Mouse (Mus musculus): ENCODE results near the gene Kpna4. TPM values are rescaled to one million over a fixed set of nuclear protein-coding genes. Genes with fewer than 3 reads are reported as not detected.
A peak's percentile ranks its signal among the peaks of the same experiment; 100 is the strongest.

Gene Kpna4
- total and polyA plus RNA-seq, 2 experiments from 2014 or later = 27.3 to 67.0 TPM

DNA sequence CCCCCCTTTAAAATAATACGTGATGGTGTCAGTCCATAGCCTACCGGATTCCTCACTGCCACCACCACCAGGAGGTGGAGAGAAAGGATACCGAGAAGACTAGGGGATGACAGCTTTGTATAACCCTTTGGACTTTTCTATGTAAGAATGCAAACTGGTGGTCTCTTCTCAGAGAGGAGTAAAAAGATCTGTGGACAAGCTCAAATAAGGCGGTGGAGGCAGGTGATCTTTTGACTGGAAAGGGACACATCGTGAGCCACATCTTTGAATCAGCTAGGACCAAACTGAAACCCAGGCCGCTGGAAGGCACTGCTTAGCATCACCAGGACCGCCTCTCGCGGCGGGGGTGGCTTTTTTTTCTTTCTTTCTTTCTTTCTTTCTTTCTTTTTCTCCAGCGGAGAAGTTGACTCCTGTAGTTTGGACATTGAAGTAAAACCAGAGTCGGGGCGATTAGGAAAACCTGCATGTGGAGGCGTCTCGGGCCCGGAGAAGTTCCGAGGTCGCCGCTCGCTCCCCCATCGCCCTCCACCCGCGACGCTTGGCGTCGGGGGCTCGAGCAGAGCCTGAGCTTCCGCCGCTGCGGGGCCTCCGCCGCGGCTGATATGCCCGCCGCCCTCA lies 913 bp downstream of the Kpna4 start:
- WGBS = 0% methylated on average over 32 of the region's 35 CpGs
- Histone ChIP-seq H3K4me2 (ENCODE audit: low read depth, low read length, poor library complexity, severe bottlenecking) (peak overlapping the region; percentile 50), H3K4me3 (ENCODE audit: low read depth, low read length) (peak overlapping the region; percentile 96), H3K27me3 (ENCODE audit: insufficient read depth, low read length) (no peaks in the 10 kb centered on the region), H3K36me3 (ENCODE audit: insufficient read depth, low read length) (no peaks in the 10 kb centered on the region), H3K9me3 (ENCODE audit: low read length) (no peaks in the 10 kb centered on the region), H3K9ac (replicated peaks; ENCODE audit: low read length, poor library complexity, severe bottlenecking) (peak overlapping the region; percentile 98), H3K27ac (ENCODE audit: low read depth, low read length) (peak overlapping the region; percentile 96), H3K4me1 (ENCODE audit: insufficient read depth, low read length) (peaks cover 3% of the 10 kb centered on the region; the same call in 1 of the 2 replicates)
- DNase-seq (ENCODE audit: low spot score) (peak; percentile 53), ATAC-seq (ENCODE audit: low FRiP score) (no peak)
- TF ChIP-seq CTCF (IDR thresholded peaks at IDR 0.05) = peak; percentile 65

- peak overlapping the region; percentile 96 for H3K4me3 ChIP-seq (ENCODE audit: low read depth, low read length)
- H3K36me3 ChIP-seq (ENCODE audit: insufficient read depth, low read length) = no peaks in the 10 kb centered on the region
- peak overlapping the region; percentile 50 for H3K4me2 ChIP-seq (ENCODE audit: low read depth, low read length, poor library complexity, severe bottlenecking)
- 12% methylated on average over 4 of the region's 4 CpGs for WGBS
- H3K9me3 ChIP-seq (ENCODE audit: low read length) = no peaks in the 10 kb centered on the region
- no peak for ATAC-seq (ENCODE audit: low FRiP score)
- H3K27ac ChIP-seq (ENCODE audit: low read depth, low read length) = peak overlapping the region; percentile 96; the same call in 1 of the 2 replicates
- H3K9ac ChIP-seq (replicated peaks; ENCODE audit: low read length, poor library complexity, severe bottlenecking) = peak overlapping the region; percentile 98
- DNase-seq (ENCODE audit: low spot score) = no peak
- no peak for TF ChIP-seq CTCF (IDR thresholded peaks at IDR 0.05)
- H3K4me1 ChIP-seq (ENCODE audit: insufficient read depth, low read length) = peaks cover 3% of the 10 kb centered on the region; the same call in 1 of the 2 replicates
- H3K27me3 ChIP-seq (ENCODE audit: insufficient read depth, low read length) = no peaks in the 10 kb centered on the region
These were observed 1.5 kb downstream of the Kpna4 start for GRCm38 (mm10) chr3:69125461-69125860.

DNA sequence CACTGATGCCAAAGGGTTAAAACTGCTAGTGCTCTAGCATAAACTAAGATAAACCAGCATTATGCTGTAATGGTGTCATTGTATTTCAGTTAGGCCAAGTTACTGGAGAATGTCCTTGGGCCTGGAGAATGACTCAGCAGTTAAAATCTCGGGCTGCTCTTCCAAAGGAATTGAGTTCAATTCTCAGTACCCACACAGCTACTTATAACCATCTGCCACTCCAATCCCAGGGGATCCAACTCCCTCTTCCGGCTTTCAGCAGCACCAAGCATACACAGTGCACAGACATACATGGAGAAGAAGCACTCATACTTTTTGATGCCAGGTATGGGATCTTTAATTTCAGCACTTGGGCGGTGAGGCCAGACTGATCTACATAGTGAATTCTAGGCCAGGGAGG lies 8.1 kb downstream of the Kpna4 start:
- H3K4me1 ChIP-seq (ENCODE audit: insufficient read depth, low read length) = peaks cover 4% of the 10 kb centered on the region; the same call in 1 of the 2 replicates
- no peaks in the 10 kb centered on the region for H3K36me3 ChIP-seq (ENCODE audit: insufficient read depth, low read length)
- no peaks in the 10 kb centered on the region for H3K27me3 ChIP-seq (ENCODE audit: insufficient read depth, low read length)
- peak; percentile 45 for DNase-seq (ENCODE audit: low spot score)
- 48% methylated on average over 3 of the region's 3 CpGs for WGBS
- no peak for ATAC-seq (ENCODE audit: low FRiP score)
- H3K9ac ChIP-seq (replicated peaks; ENCODE audit: low read length, poor library complexity, severe bottlenecking) = no peak overlapping the region
- H3K9me3 ChIP-seq (ENCODE audit: low read length) = no peaks in the 10 kb centered on the region
- H3K4me3 ChIP-seq (ENCODE audit: low read depth, low read length) = no peak overlapping the region
- no peak for TF ChIP-seq CTCF (IDR thresholded peaks at IDR 0.05)
- no peak overlapping the region for H3K27ac ChIP-seq (ENCODE audit: low read depth, low read length)
- H3K4me2 ChIP-seq (ENCODE audit: low read depth, low read length, poor library complexity, severe bottlenecking) = no peak overlapping the region

GRCm38 (mm10) chr3:69114760-69115159 lies 12.2 kb downstream of the Kpna4 start:
- H3K27me3 ChIP-seq (ENCODE audit: insufficient read depth, low read length) = no peaks in the 10 kb centered on the region

DNA sequence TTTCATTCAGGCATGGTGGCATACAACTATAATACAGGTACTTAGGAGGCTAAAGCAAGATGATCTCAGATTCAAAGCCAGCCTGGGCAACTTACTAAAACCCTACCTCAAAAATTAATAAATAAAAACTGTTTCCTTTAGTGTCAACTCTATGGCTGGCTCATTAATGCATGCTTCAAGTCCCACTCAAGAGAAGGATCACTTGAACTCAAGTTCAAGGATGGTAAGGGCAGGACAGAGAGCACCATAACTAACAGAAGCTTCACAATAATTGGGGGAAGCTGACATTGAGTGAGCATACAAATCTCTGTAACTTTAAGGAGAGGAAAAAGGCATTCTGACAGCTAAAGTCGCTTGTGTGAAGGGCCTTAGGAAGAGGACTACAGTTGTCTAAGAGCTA lies 13.0 kb downstream of the Kpna4 start:
- no peak overlapping the region for H3K27ac ChIP-seq (ENCODE audit: low read depth, low read length)
- ATAC-seq (ENCODE audit: low FRiP score) = no peak
- no peaks in the 10 kb centered on the region for H3K27me3 ChIP-seq (ENCODE audit: insufficient read depth, low read length)
- H3K9me3 ChIP-seq (ENCODE audit: low read length) = no peaks in the 10 kb centered on the region
- no peak overlapping the region for H3K4me2 ChIP-seq (ENCODE audit: low read depth, low read length, poor library complexity, severe bottlenecking)
- peaks cover 3% of the 10 kb centered on the region; the same call in 1 of the 2 replicates for H3K4me1 ChIP-seq (ENCODE audit: insufficient read depth, low read length)
- H3K9ac ChIP-seq (replicated peaks; ENCODE audit: low read length, poor library complexity, severe bottlenecking) = no peak overlapping the region
- H3K36me3 ChIP-seq (ENCODE audit: insufficient read depth, low read length) = no peaks in the 10 kb centered on the region
- H3K4me3 ChIP-seq (ENCODE audit: low read depth, low read length) = no peak overlapping the region
- WGBS = 86% methylated on average over 1 of the region's 1 CpGs
- no peak for DNase-seq (ENCODE audit: low spot score)
- no peak for TF ChIP-seq CTCF (IDR thresholded peaks at IDR 0.05)

More at GRCm38 (mm10) chr3:69114760-69115159, 12.2 kb downstream of the Kpna4 start:
- TF ChIP-seq CTCF (IDR thresholded peaks at IDR 0.05) = no peak
- no peak overlapping the region for H3K4me2 ChIP-seq (ENCODE audit: low read depth, low read length, poor library complexity, severe bottlenecking)
- DNase-seq (ENCODE audit: low spot score) (no peak), ATAC-seq (ENCODE audit: low FRiP score) (no peak)
- 94% methylated on average over 1 of the region's 1 CpGs for WGBS
- H3K36me3 ChIP-seq (ENCODE audit: insufficient read depth, low read length) = no peaks in the 10 kb centered on the region
- H3K4me3 ChIP-seq (ENCODE audit: low read depth, low read length) = no peak overlapping the region
- no peak overlapping the region for H3K9ac ChIP-seq (replicated peaks; ENCODE audit: low read length, poor library complexity, severe bottlenecking)
- peaks cover 4% of the 10 kb centered on the region; the same call in 1 of the 2 replicates for H3K4me1 ChIP-seq (ENCODE audit: insufficient read depth, low read length)
- H3K27ac ChIP-seq (ENCODE audit: low read depth, low read length) = no peak overlapping the region
- H3K9me3 ChIP-seq (ENCODE audit: low read length) = no peaks in the 10 kb centered on the region

GRCm38 (mm10) chr3:69109079-69109478 lies 17.8 kb downstream of the Kpna4 start:
- no peak for ATAC-seq (ENCODE audit: low FRiP score)
- H3K4me1 ChIP-seq (ENCODE audit: insufficient read depth, low read length) = no peaks in the 10 kb centered on the region
- 97% methylated on average over 1 of the region's 1 CpGs for WGBS

More at GRCm38 (mm10) chr3:69109079-69109478, 17.8 kb downstream of the Kpna4 start:
- no peaks in the 10 kb centered on the region for H3K27me3 ChIP-seq (ENCODE audit: insufficient read depth, low read length)
- TF ChIP-seq CTCF (IDR thresholded peaks at IDR 0.05) = no peak
- no peak overlapping the region for H3K9ac ChIP-seq (replicated peaks; ENCODE audit: low read length, poor library complexity, severe bottlenecking)
- no peak overlapping the region for H3K4me2 ChIP-seq (ENCODE audit: low read depth, low read length, poor library complexity, severe bottlenecking)
- H3K27ac ChIP-seq (ENCODE audit: low read depth, low read length) = no peak overlapping the region
- H3K36me3 ChIP-seq (ENCODE audit: insufficient read depth, low read length) = no peaks in the 10 kb centered on the region
- DNase-seq (ENCODE audit: low spot score) = no peak
- no peak overlapping the region for H3K4me3 ChIP-seq (ENCODE audit: low read depth, low read length)
- no peaks in the 10 kb centered on the region for H3K9me3 ChIP-seq (ENCODE audit: low read length)
